Mouse (Mus musculus) left cerebral cortex, postnatal 25 days (tissue): ENCODE measurements around the gene Rrm2. TPM values are rescaled to one million over a fixed set of nuclear protein-coding genes. Genes with fewer than 3 reads are reported as not detected.
A peak's percentile ranks its signal among the peaks of the same experiment; 100 is the strongest.
"Not testable (repeated sequence)": the region's sequence is repeated elsewhere in the genome, so short reads cannot be mapped to it uniquely, and the experiment has no call there.

Experiments used
- DNase-seq, 2 experiments: peaks; one replicate each; pipeline ENCODE4 v3.0.0; 2022; ENCODE audit warnings: low spot score in 2 of 2, mixed read lengths in 1 of 2
- intact Hi-C: fragments of 180-260 bp; cut with DNase I; formaldehyde crosslinking; loops from one replicate; pipeline ENCODE4 v1.15.1; 2025
- total RNA-seq, 2 experiments: library from RNA; stranded (reverse); gene quantifications; 2 replicates each; pipeline ENCODE4 v1.2.3; 2021

The Rrm2 gene
- total RNA-seq, 2 experiments from 2014 or later: 2.3 to 3.0 TPM

GRCm38 (mm10) chr12:24741535-24741934, 33.5 kb downstream of the Rrm2 start:
- intact Hi-C loops, DNase-seq: not testable (repeated sequence)

GRCm38 (mm10) chr12:24744309-24744708, 36.3 kb downstream of the Rrm2 start:
- intact Hi-C loops: no loop called here
- no peak for DNase-seq

DNA sequence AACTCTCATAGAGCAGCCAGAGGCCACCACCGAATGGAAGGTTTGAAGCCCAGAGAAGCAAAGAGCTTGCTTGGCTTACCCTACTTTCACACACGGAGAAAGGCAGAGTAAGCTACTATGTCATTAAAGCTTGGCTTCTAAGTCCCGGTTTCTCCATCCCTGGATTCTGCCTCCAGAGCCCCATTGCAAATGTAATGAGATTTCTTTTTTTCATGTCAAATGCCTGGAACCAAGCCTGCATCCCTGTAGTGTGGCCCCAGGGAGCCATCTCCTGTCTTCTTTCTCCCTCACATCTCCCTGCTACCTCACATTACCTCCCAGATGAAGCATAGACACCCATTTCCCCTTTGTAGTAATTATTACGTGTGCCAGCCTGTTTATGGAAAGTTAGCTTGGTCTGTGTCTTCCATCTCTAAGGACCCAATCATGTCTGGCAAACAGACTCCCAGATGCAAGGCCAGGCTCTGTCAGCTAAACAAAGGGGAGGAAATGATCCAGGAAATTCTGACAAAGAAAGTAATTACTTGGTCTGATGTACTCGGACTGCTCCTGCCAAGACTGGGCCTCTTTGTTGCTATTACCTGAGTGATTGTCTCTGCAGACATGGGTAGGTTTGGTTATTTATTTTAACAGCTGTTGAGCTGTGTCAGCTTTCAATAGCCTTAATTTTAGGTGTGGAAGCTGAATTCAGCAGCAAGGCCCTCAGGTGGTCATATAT, 38.7 kb downstream of the Rrm2 start:
- intact Hi-C loops: no loop called here
- no peak for DNase-seq

DNA sequence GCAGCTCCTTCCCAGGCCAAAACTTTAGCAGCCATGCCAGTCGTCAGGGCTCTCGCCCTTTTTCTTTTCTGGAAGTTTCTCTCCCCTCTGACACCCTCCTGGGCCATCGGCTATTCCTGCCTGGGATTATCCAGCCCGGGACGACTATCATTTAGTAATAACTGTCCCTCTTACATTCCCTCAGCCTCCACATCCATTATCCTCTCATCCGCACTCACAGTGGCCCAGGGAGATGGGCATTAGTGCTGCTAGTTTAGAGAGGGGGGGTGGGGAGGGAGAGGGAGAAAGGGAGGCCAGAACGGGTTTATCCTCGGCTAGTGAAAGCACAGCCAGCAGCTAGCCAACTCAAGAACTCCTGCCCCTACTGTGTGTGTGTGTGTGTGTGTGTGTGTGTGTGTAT, 39.3 kb downstream of the Rrm2 start:
- no peak for DNase-seq
- intact Hi-C loops: no loop called here

DNA sequence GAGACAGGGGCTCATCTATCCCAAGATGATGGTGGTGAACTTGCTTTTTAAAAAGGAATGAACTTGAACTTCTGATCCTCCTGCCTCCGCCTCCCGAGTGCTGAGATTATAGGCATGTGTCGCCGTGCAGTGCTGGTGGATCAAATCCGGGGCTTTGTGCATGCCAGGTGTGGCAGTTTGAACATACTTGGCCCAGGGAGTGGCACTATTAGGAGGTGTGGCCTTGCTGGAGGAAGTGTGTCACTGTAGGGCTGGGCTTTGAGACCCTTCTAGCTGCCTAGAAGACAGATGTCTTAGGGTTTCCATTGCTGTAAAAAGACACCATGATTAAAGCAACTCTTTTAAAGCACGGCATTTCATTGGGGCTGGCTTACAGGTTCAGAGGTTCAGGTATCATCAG, 42.5 kb downstream of the Rrm2 start:
- no peak for DNase-seq
- intact Hi-C loops: no loop called here

GRCm38 (mm10) chr12:24753680-24754079, 45.6 kb downstream of the Rrm2 start:
- no peak for DNase-seq
- intact Hi-C loops: no loop called here

DNA sequence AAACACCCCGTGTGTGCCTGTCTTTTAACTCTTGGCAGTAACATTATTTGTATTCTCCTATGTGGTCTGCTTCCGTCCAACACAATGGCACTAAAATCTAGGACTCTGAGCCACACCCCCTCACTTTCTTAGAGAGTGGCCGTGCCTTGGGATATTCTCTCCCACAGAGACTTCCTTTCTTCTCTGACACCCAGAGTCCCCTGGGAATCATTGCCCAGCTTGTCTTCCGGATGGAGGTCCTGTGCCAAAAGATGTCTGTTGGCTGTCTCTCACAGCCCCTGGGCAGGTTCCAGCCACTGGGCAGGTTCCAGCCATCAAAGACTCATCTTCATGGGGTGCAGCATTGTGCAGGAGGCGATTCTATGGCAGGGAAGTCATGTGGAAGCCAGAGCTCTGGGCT, 46.7 kb downstream of the Rrm2 start:
- no peak for DNase-seq
- intact Hi-C loops: no loop called here

- intact Hi-C loops: no loop called here
- no peak for DNase-seq
These were observed 47.4 kb downstream of the Rrm2 start for GRCm38 (mm10) chr12:24755471-24755870.

GRCm38 (mm10) chr12:24757387-24757786, 49.3 kb downstream of the Rrm2 start:
- DNase-seq: no peak
- intact Hi-C loops: no loop called here

DNA sequence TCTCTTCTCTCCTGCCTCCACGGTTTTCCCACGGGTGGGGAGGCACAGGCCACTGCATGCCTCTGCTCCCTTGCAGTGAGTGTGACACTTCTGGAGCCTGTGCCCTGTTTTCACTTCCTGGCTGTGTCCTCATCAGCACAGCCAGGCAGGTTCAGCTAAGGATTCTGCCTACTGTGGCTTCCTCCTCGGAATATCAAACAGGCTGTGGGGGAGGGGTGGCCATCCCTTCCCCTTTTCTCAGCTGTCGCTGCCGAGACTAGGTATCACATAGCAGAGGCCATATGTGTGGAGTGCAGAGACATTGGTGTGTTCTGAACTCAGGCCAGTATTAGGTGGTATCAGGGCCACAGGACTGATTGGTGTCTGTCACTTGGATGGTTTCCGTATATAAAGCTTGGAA, 50.3 kb downstream of the Rrm2 start:
- peak; percentile 23 to 42 for DNase-seq
- intact Hi-C loops: no loop called here

DNA sequence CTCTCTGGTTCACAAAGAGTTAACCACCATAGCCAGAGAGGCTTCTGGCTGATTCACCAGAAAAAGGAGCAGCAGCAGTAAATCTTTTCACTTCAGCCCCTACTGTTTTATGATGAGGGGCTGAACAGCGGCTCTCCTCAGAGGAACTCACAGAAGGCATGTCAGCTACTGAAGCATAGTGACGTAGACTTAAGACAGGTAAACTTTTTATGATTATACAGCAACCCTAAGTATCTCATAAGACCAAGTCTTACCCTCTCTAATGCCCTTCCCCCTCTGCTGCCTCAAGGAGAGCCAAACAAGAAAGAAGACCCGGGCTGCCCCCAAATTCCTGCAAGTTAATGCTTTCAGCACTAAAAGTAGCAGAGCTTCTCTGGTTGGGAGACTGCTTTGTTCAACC, 54.2 kb downstream of the Rrm2 start:
- intact Hi-C loops: no loop called here
- DNase-seq: no peak

Other genes starting within 250 kb of the Rrm2 start
- 10 to 100 TPM; 26.9 to 27.1 TPM for gene Taf1b, start 209.9 kb upstream of the Rrm2 start, total RNA-seq
- 10 to 100 TPM; 11.1 to 11.4 TPM for gene Grhl1, start 136.0 kb upstream of the Rrm2 start, total RNA-seq
- 1 to 10 TPM; 5.6 to 7.0 TPM for gene Klf11, start 57.0 kb upstream of the Rrm2 start, total RNA-seq
- 10 to 100 TPM; 15.5 to 15.6 TPM for gene Cys1, start 26.4 kb upstream of the Rrm2 start, total RNA-seq
- gene Mboat2, start 122.6 kb downstream of the Rrm2 start, total RNA-seq: 10 to 100 TPM; 68.9 to 84.2 TPM